Mouse (Mus musculus): ENCODE data around the gene Tbc1d22a. TPM values are rescaled to one million over a fixed set of nuclear protein-coding genes. Genes with fewer than 3 reads are reported as not detected.
A peak's percentile ranks its signal among the peaks of the same experiment; 100 is the strongest.

Tbc1d22a gene
- total RNA-seq, 2 experiments from 2014 or later, result 25.1 to 25.2 TPM

DNA sequence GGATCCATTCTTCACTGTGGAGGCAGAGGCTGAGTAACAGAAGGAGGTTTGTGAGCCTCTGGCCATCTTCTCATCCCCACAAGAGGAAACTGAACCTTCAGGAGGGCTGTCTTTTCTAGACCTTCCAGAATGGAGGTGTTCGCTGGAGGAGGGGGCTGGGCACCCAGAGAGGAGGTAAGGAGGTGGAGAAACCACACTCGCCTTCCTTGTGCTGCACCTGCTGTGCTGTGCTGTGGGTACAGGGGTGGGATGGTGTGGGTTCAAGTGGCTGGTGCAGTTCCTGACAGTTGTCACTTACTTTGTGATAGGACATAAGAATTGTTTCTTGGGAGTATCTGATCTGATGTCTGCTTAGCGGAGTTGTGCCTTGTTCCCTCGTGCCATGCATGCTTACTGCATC, 118.9 kb downstream of the Tbc1d22a start:
- no peak for DNase-seq (ENCODE audit: low spot score in 2 of 2)

DNA sequence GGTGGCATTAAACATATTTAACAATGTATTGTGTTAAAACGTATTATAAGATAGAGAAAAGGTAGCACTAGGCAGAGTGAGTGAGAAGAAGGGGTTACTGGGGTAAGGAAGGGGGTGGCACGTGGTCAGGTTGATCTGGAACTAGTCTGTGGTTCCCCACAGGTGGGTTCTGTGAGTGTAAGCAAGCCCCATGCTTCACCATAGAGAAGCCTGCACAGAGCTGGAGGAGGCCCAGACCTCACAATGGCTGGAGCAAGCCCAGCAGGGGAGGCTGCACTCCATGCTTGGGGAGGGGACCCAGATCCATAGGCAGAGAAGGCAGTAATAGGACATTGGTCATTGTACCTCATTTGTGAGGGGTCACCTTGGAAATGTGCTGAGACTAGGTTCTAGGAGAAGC, 119.3 kb downstream of the Tbc1d22a start:
- no peak for DNase-seq (ENCODE audit: low spot score in 2 of 2)

DNA sequence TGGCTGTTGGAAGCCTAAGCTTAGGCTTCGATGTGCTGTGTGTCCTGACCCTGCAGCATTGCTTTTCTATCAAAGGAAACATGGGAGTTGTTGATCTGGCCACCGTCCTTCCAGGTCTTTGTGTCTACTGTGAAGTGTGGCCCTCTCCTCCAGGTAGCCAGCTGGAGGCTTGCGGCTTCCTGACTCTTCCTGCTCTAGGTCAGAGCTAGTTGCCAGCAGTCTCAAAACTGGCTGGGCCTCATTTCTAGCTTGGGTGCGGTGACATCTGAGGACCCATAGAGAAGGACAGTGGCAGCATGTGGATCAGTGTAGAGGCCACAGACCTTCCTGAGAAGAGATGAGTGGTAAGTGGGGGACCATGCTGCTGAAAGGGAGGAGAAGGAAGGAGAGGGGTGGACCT, 120.0 kb downstream of the Tbc1d22a start:
- no peak for DNase-seq (ENCODE audit: low spot score in 2 of 2)

GRCm38 (mm10) chr15:86334745-86335144, 120.5 kb downstream of the Tbc1d22a start:
- DNase-seq (ENCODE audit: low spot score in 2 of 2), result no peak

GRCm38 (mm10) chr15:86335781-86336180, 121.5 kb downstream of the Tbc1d22a start:
- no peak for DNase-seq (ENCODE audit: low spot score in 2 of 2)

GRCm38 (mm10) chr15:86337726-86338125, 123.5 kb downstream of the Tbc1d22a start:
- DNase-seq (ENCODE audit: low spot score in 2 of 2), result no peak

DNA sequence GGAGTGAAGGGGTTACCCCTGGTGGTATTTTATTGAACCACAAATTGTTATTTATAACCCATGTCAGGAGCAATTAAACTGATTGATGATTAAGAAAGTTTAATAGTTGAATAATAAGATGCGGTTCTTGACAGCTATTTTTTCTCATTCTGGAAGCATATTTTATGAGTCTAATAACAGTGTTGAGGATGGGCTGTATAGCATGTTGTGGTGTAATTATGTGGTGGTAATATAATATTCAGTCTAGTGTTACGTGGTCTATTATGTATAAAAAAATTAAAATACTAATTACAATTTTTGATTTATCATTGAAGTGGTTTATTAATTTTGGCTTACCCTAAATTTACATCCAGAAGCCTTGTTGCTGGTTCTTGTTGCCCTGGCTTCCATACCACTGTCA, 125.5 kb downstream of the Tbc1d22a start:
- no peak for DNase-seq (ENCODE audit: low spot score in 2 of 2)

DNA sequence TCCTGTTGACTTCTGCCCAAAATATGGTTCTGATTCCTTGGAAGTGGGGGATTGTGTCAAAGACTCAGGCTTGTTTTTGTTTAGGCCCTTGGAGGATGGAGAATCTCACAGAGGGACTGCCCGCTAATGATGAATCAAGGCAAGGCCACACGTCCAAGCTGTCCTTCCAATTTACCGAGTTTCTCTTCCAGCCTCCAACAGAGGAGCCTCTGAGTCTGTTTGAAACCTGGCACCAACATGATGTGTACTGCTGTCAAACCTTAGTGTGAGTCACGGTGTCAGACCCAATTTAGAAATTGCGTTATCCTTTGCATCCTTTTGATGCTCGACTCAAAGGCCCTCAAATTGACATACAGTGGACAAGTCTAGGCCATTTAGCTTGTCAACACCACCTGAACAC, 126.5 kb downstream of the Tbc1d22a start:
- DNase-seq (ENCODE audit: low spot score in 2 of 2), result no peak

DNA sequence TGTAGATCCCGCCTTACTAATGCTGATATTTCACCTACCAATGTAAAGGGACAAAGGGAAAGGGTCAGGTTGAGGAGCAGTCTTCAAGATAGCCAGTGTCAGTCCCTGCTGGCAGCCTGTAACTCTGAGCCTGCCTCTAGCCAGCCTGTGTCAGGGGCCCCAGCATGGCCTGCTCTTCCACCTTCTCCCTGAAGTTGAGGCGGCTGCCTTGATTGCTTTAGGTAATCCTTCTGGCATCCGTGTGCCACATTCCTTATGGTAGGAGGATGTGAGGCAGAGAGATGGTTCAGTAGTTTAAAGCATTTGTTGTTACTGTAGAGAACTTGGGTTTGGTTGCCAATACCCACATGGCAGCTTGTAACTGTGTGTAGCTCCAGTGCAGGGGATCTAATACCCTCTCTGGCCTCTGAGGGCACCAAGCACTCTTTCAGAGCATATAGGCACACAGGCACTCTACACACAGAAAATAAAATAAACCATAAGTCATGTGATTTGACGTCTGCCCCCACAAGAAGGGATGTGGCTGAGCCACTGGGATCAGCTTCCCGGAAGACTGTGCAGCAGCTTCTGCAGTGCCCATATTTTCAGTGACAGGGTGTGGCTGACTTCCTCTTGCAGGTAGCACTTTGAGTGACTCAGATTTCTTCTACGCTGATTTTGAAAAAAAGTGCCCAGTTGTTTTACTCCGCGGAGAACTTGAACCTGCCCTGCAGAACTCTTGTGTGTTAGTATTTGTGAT, 128.5 kb downstream of the Tbc1d22a start:
- DNase-seq (ENCODE audit: low spot score in 2 of 2), result no peak

DNA sequence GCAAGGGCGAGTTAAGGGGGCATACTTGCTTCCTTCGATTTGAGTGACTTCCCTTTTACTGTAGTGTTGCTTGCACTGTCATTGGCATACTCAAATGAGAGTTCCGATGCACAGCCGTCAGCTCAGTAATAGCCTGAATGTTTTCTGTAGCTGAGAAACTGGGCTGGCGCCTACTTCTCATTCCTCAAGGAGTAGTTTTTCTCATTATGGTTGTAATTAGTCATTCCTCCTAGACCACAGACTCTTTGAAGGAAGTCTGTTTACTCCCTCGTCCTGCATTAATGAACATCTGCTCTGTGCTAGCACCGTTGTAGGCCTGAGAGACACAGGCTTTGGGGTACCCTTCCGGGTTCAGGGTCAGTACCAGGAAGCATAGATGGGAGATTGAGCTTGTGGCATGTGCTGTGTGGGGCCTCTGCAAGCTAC, 130.7 kb downstream of the Tbc1d22a start:
- DNase-seq (ENCODE audit: low spot score in 2 of 2), result peak in 1 of 2 experiments; percentile 37

DNA sequence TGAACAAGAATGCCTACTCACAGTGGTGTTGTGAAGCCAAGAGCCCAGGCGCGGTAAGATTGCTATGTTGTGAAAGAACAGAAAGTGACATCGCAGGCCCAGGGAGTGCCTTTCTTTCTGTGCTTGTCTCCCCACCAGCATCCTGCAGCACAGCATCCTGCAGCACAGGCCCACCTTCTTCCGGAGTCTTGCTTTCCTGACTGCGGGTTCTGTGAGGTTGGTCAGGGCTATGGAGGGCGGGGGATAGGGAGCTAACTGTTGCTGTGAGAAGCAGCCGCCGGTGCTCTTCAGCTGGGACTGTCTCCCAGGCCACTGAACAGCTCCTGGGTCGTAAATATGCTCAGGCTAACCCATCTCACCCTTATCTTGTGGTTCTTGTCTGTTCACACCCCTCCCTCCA, 131.6 kb downstream of the Tbc1d22a start:
- DNase-seq (ENCODE audit: low spot score in 2 of 2), result no peak

DNA sequence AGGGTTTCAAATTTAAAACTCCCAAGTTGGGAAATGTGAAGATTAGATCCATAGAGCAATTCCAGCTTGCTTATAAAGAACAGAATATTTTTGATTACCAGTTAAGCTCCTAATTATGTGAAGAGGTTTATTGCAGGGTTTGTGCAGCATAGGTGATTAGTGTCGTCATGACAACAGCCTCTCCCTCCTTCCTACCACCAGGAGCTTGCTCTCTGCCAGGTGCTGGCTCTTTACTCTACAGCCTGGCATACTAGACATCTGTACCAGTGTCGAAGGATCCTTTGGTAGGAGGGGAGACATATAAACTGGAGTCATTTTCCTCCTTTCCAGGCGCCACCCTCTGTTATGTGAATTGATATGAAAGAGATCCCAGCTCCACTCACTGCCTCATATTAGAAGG, 132.3 kb downstream of the Tbc1d22a start:
- DNase-seq (ENCODE audit: low spot score in 2 of 2), result no peak

DNA sequence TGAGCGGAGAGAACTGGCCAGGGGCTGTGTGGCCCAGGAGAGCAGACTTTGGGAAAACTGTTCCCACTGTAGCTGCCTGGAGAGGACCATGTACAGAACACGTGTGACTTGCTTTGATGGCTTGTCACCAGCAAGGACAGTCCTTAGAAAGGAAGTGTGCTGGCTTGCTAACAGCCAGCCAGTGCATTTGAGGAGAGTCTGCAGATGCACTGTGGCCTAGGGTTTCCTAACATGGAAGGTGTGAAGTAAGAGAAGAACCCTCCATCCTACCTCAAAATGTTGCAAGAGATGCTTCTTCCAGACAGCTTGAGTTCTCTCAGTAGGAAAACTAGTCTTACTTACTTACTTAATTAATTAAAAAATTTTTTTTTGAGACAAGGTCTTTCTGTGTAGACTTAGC, 140.7 kb downstream of the Tbc1d22a start:
- no peak for DNase-seq (ENCODE audit: low spot score in 2 of 2)

DNA sequence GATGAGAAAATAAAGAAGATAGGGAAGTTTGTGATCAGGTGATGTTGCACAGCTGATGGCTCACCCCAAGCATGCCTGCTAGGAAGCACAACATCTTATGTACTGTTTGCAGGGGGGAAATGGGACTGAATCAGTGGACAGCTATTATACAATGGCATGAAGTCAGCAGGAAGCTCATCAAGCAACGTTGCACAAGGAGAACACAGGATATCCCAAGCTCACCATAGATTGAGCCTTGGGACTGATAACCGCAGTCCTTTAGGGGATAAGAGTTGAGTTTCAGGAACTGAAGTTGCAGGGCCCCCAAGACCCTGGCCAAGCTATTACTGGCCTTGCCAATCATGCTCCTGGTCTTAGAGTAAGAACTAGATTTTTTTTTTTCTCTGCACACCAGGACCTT, 141.6 kb downstream of the Tbc1d22a start:
- DNase-seq (ENCODE audit: low spot score in 2 of 2), result no peak

DNA sequence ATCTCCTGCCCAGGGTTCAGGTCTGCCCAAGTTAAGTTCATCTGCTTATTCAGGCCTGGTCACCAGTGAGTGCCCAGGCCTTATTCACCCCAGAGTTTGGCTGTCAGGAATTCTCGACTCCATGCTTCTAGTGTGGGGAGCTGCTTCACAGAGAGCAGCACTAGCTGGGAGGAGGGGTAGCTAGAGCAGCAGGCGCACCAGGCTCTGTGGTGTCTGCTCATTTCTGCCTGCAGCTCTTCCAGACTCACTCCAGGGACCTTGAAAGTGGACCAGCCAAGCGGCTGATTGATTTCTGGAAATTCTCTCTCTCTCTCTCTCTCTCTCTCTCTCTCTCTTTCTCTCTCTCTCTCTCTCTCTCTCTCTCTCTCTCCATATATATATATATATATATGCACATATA, 146.1 kb downstream of the Tbc1d22a start:
- no peak for DNase-seq (ENCODE audit: low spot score in 2 of 2)

DNA sequence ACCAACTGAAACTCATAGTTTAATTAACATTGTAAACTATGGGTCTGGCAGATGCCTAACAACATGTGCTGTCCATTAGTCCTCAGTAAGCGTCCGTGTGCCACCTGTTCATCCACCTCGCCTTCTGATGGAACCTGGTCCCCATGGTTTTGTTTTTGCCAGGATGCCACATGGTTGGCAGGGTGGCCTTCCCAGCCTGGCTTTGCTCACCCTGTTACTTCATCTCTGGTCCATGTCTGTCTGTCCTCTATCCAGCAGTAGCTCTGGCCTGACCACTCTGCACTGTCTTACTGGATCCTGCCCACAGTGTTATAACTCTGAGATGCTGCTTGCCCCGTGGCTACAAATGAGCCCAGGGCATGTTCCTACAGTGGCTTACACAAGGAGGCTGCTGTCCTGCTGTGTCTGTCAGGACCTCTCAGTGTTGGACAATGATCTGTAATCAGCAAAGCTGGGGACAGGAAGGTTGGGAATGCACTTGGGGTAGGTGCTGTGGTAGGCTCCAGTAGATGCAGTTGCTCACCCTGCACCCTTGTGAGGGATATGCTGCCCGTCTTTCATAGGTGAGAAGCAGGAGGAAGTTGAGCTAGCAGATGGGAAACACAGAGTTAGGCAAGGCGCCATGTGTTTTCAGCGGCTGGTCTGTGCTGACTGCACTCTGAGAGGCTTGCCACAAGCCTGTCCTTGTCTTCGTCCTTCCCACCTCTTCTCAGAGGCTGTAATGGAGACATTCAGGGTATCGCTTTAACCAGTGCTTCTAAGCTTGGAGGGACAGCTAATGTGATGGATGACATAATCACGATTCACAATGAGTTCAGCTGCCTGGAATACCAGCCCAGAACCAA, 148.3 kb downstream of the Tbc1d22a start:
- DNase-seq (ENCODE audit: low spot score in 2 of 2), result peak; percentile 48 to 60

- DNase-seq (ENCODE audit: low spot score in 2 of 2), result peak in 1 of 2 experiments; percentile 30
These were observed 149.6 kb downstream of the Tbc1d22a start for GRCm38 (mm10) chr15:86363841-86364295.

DNA sequence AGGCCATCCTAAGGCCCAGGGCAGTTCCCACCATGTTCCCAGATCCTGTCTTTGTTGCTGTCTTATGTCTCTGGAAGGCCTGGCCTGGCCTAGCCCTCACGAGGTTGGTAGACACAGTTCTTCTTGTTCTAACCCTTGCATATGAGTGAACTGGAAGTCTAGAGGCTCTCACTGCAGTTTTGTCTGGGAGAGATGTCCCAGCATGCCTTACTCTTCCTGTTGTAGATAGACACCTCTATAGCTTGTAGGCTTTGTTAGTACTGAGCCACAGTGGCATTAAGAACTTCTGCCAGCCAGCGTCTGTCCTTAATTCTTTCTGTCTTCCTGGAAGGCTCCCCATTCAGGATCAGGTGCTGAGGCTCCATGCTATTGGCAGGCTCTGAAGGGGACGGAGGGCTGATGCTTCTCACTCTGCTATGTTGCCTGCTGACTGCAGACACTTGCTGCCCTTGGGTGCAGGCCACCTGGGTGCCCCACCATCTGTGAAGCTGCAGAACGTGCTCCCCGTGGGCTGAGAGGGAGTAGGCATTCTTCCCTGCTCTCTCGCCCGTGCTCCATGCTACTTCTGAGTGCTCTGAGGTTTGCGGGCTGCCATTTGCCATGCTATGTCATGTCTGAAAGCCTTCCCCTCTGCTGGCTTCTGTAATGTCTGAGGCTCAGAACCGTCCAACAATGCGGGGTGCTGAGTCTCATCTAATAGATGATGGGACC, 150.8 kb downstream of the Tbc1d22a start:
- DNase-seq (ENCODE audit: low spot score in 2 of 2), result no peak

DNA sequence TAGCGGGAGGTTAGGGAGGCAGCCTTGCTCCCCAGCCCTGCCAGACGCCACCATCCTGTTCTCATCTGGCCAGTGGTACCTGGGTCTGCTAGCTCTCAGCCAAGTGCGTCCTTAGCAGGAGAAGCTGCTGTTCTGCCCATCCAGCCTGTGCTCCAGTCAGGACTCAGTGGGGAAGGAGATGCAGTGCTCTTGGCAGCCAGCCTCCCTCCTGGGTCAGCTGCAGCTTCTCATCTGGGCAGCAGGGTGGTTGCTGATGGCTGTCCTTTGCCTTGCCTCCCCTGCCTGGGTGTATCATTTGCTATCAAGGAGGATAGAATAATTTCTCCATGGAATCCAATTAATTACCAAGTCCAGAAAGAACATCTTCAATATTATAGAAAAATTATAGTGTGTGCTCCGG, 152.5 kb downstream of the Tbc1d22a start:
- DNase-seq (ENCODE audit: low spot score in 2 of 2), result no peak

DNA sequence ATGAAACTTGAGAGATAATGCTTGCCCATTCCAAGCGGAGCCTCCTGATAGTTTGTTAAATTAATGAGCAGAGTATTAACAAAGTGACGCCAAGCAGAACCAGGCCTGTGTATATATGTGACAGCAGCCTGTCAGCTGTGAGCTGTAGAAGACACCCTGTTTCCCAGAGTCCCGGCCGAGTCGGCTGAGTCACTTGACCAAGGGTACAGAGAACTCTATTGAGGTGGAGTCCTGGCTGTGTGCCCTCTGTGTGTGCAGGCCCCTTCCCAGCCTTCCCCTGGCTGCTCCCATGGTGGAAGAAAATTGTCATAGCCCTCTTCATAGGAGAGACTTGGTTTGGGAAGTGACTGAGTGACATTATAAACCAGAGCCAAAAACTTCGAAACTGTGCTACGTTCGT, 153.0 kb downstream of the Tbc1d22a start:
- DNase-seq (ENCODE audit: low spot score in 2 of 2), result peak; percentile 36 to 47

DNA sequence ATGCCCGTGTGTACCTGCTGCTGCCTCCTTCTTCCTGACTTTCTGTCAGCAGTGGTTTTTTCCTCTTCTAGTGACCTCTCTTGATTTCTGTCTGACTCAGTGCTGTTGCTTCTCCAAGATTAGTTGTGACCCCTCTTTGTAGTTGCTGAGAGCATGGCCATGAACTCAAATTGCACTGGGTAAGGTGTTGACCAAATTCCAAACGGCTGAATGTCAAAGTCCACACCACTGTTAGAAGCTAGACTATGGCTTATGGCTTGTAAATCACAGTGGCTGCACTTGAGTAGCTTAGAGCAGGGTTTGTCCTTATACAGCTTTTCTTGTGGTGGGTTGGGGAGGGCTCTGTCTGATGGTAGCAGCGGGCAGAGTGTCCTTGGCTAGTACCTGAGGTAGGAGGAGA, 156.6 kb downstream of the Tbc1d22a start:
- DNase-seq (ENCODE audit: low spot score in 2 of 2), result no peak

DNA sequence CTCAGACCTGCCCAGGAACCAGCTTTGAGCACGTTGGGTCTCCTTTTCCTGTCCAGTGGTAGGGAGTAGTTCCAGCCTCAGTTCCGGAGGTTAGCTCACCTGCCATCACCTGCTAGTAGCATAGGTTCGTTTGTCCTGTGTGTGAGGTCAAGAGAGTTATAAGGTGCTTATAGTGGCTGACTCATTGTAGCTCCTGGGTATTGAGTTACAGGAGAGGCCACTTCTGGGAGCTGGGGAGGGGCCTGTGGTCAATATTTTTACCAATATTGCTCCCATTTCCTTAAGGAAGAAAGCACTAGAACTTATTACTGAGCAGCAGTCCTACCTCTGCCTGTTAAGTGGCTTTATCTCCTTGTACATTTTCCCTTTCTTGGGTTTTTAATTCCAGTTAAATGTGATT, 161.0 kb downstream of the Tbc1d22a start:
- DNase-seq (ENCODE audit: low spot score in 2 of 2), result no peak

Data from layer of hippocampus, postnatal 10 days (tissue).